Mouse (Mus musculus) embryonic stem cell, embryonic (primary cell): ENCODE measurements at regions not wholly inside any gene's neighbourhood (a gene's known extent, or its start where the extent isn't known, plus 50 kb on each side); places are given as distances from the start of the nearest gene placed in this dataset.

ENCODE experiments used
- CTCF ChIA-PET, 4 experiments: fragments of 300-600 bp in 2 of 4; fragments of 350-600 bp in 2 of 4; sonication (Branson Sonifier 250); formaldehyde crosslinking; loops; one replicate each; lab custom pipeline; 2022; ENCODE audit warnings: inconsistent platforms in 2 of 4; lab: Charles Lee
- POLR2A ChIA-PET, 4 experiments: fragments of 300-600 bp in 2 of 4; fragments of 350-600 bp in 2 of 4; sonication (Branson Sonifier 250); formaldehyde crosslinking; loops; one replicate each; lab custom pipeline; 2022; ENCODE audit warnings: antibody characterized with exemption in 4 of 4, inconsistent platforms in 1 of 4; lab: Charles Lee

GRCm38 (mm10) chr1:55874868-55875144 lies 469.1 kb downstream of the Plcl1 start:
- POLR2A ChIA-PET = no interaction called here
- CTCF ChIA-PET = interaction anchor here (0.5 to 2.1 kb wide), 20 partner anchors 9 to 1470 kb away, joined by 3 to 14 read pairs (median 4); partner anchors contain the start of genes Plcl1 (in 2 of the 4) and Boll (in 1 of the 4)

GRCm38 (mm10) chr1:55884576-55884975 lies 478.9 kb downstream of the Plcl1 start:
- POLR2A ChIA-PET = no interaction called here
- CTCF ChIA-PET = interaction anchor here in 2 of 4 experiments (0.6 to 0.8 kb wide), 2 partner anchors 10 to 11 kb away, joined by 3 read pairs; no protein-coding TSS in a partner anchor

- ChIA-PET POLR2A (no interaction called here), CTCF (no interaction called here)
These were observed 480.8 kb downstream of the Plcl1 start for GRCm38 (mm10) chr1:55886383-55887070.

- CTCF ChIA-PET = no interaction called here
- POLR2A ChIA-PET = no interaction called here
These were observed 481.7 kb downstream of the Plcl1 start for GRCm38 (mm10) chr1:55887386-55887785.

GRCm38 (mm10) chr1:55888711-55889366 lies 483.1 kb downstream of the Plcl1 start:
- ChIA-PET CTCF (interaction anchor here in 1 of 4 experiments (0.6 kb wide), 1 partner anchor 15 kb away, joined by 3 read pairs; no protein-coding TSS in a partner anchor), POLR2A (no interaction called here)

- POLR2A ChIA-PET = no interaction called here
- CTCF ChIA-PET = interaction anchor here in 3 of 4 experiments (0.5 to 1.0 kb wide), 5 partner anchors 16 to 136 kb away, joined by 3 to 7 read pairs (median 3); no protein-coding TSS in a partner anchor
These were observed 484.9 kb downstream of the Plcl1 start for GRCm38 (mm10) chr1:55890511-55891151.

- POLR2A ChIA-PET = no interaction called here
- CTCF ChIA-PET = no interaction called here
These were observed 486.2 kb downstream of the Plcl1 start for GRCm38 (mm10) chr1:55891894-55892293.

- POLR2A ChIA-PET = no interaction called here
- CTCF ChIA-PET = interaction anchor here in 1 of 4 experiments (2.5 kb wide), 1 partner anchor 23 kb away, joined by 6 read pairs; no protein-coding TSS in a partner anchor
These were observed 491.9 kb downstream of the Plcl1 start for GRCm38 (mm10) chr1:55897572-55897971.

GRCm38 (mm10) chr1:55898031-55898430 lies 492.3 kb downstream of the Plcl1 start:
- ChIA-PET POLR2A (no interaction called here), CTCF (interaction anchor here in 1 of 4 experiments (2.5 kb wide), 1 partner anchor 24 kb away, joined by 6 read pairs; no protein-coding TSS in a partner anchor)

- POLR2A ChIA-PET = interaction anchor here in 2 of 4 experiments (0.6 to 0.7 kb wide), 4 partner anchors 731 to 1765 kb away, joined by 3 to 7 read pairs (median 4); no protein-coding TSS in a partner anchor
- CTCF ChIA-PET = interaction anchor here in 2 of 4 experiments (0.6 to 0.7 kb wide), 2 partner anchors 26 to 302 kb away, joined by 3 to 7 read pairs; no protein-coding TSS in a partner anchor
These were observed 494.3 kb downstream of the Plcl1 start for GRCm38 (mm10) chr1:55900033-55900432.

- POLR2A ChIA-PET = interaction anchor here in 1 of 4 experiments (1.0 to 1.4 kb wide), 2 partner anchors 1069 to 1174 kb away, joined by 3 read pairs; no protein-coding TSS in a partner anchor
- CTCF ChIA-PET = no interaction called here
These were observed 497.5 kb downstream of the Plcl1 start for GRCm38 (mm10) chr1:55903177-55903576.

GRCm38 (mm10) chr1:55904571-55904970 lies 498.9 kb downstream of the Plcl1 start:
- CTCF ChIA-PET = interaction anchor here in 1 of 4 experiments (0.6 kb wide), 2 partner anchors 24 to 354 kb away, joined by 4 to 6 read pairs; no protein-coding TSS in a partner anchor
- POLR2A ChIA-PET = interaction anchor here in 1 of 4 experiments (1.4 kb wide), 1 partner anchor 1068 kb away, joined by 3 read pairs; no protein-coding TSS in a partner anchor

- POLR2A ChIA-PET = no interaction called here
- CTCF ChIA-PET = interaction anchor here in 1 of 4 experiments (0.6 kb wide), 2 partner anchors 25 to 354 kb away, joined by 4 to 6 read pairs; no protein-coding TSS in a partner anchor
These were observed 499.5 kb downstream of the Plcl1 start for GRCm38 (mm10) chr1:55905232-55905631.

- POLR2A ChIA-PET = no interaction called here
- CTCF ChIA-PET = no interaction called here
These were observed 504.3 kb downstream of the Plcl1 start for GRCm38 (mm10) chr1:55910024-55910423.

GRCm38 (mm10) chr1:55914284-55914683 lies 508.6 kb downstream of the Plcl1 start:
- ChIA-PET POLR2A (no interaction called here), CTCF (no interaction called here)

GRCm38 (mm10) chr1:55915940-55916339 lies 510.2 kb downstream of the Plcl1 start:
- ChIA-PET POLR2A (interaction anchor here in 1 of 4 experiments (0.6 to 0.7 kb wide), 2 partner anchors 31 to 626 kb away, joined by 3 read pairs; no protein-coding TSS in a partner anchor), CTCF (interaction anchor here in 1 of 4 experiments (1.4 kb wide), 1 partner anchor 25 kb away, joined by 3 read pairs; no protein-coding TSS in a partner anchor)

GRCm38 (mm10) chr1:55919516-55919915 lies 513.8 kb downstream of the Plcl1 start:
- POLR2A ChIA-PET = no interaction called here
- CTCF ChIA-PET = interaction anchor here in 1 of 4 experiments (0.6 kb wide), 1 partner anchor 196 kb away, joined by 3 read pairs; no protein-coding TSS in a partner anchor

GRCm38 (mm10) chr1:55946786-55947549 lies 541.2 kb downstream of the Plcl1 start:
- ChIA-PET CTCF (interaction anchor here in 1 of 4 experiments (0.7 kb wide), 1 partner anchor 1143 kb away, joined by 4 read pairs; no protein-coding TSS in a partner anchor), POLR2A (interaction anchor here in 1 of 4 experiments (0.6 kb wide), 1 partner anchor 31 kb away, joined by 3 read pairs; no protein-coding TSS in a partner anchor)
